Mouse (Mus musculus) stomach, embryonic 16.5 days (tissue): ENCODE results near the gene Alg11. TPM values are rescaled to one million over a fixed set of nuclear protein-coding genes. Genes with fewer than 3 reads are reported as not detected.

Experiments used
- ATAC-seq: fragments of 200-750 bp; cut with Nextera tagmentation; 2 replicates; pipeline ENCODE4 v1.8.0; 2017; ENCODE audit warnings: moderate number of reproducible peaks, moderate TSS enrichment; ENCODE audit not compliant: insufficient read depth, low FRiP score
- H3K27ac ChIP-seq: fragments of 300-500 bp; sonication (generic); 2 replicates; pipeline ENCODE4 v1.5.1; 2014; ENCODE audit warnings: low read length
- H3K27me3 ChIP-seq: fragments of 300-500 bp; sonication (generic); 2 replicates; pipeline ENCODE4 v1.6.1; 2014; ENCODE audit warnings: low read length, control low read depth, mixed read lengths; ENCODE audit not compliant: control insufficient read depth, insufficient read depth
- H3K36me3 ChIP-seq: fragments of 300-500 bp; sonication (generic); 2 replicates; pipeline ENCODE4 v1.6.1; 2014; ENCODE audit warnings: low read length; ENCODE audit not compliant: control insufficient read depth, insufficient read depth
- H3K4me1 ChIP-seq: fragments of 300-500 bp; sonication (generic); 2 replicates; pipeline ENCODE4 v1.6.1; 2014; ENCODE audit warnings: low read length, control low read depth, mixed read lengths; ENCODE audit not compliant: control insufficient read depth, insufficient read depth
- H3K4me2 ChIP-seq: fragments of 300-500 bp; sonication (generic); 2 replicates; pipeline ENCODE4 v1.6.1; 2014; ENCODE audit warnings: low read depth, low read length, mixed read lengths
- H3K4me3 ChIP-seq: fragments of 300-500 bp; sonication (generic); replicated peaks from 2 replicates; pipeline ENCODE4 v1.5.1; 2014; ENCODE audit warnings: mild to moderate bottlenecking, low read length
- H3K9ac ChIP-seq: fragments of 300-500 bp; sonication (generic); 2 replicates; pipeline ENCODE4 v1.6.1; 2014; ENCODE audit warnings: low read length
- H3K9me3 ChIP-seq: fragments of 300-500 bp; sonication (generic); replicated peaks from 2 replicates; pipeline ENCODE4 v1.6.1; 2016; ENCODE audit warnings: low read length, control low read depth; ENCODE audit not compliant: control insufficient read depth
- WGBS: fragments of 180-500 bp; shearing (Covaris S2); extraction: QIAGEN DNeasy Blood & Tissue Kit; methylation state at CpG from one replicate; pipeline ENCODE4 v1.1.7; 2014; 5-methylcytosine and 5-hydroxymethylcytosine counted together
- polyA plus RNA-seq: library from polyadenylated mRNA; unstranded; fragments of >200 nt; fragmentation: Nextera tagmentation; extraction: Ambion mirVana; gene quantifications from 2 replicates; pipeline ENCODE4 v1.2.1, GENCODE M21; 2015

The Alg11 gene
- polyA plus RNA-seq, 1 experiment from 2014 or later: 38.1 TPM

DNA sequence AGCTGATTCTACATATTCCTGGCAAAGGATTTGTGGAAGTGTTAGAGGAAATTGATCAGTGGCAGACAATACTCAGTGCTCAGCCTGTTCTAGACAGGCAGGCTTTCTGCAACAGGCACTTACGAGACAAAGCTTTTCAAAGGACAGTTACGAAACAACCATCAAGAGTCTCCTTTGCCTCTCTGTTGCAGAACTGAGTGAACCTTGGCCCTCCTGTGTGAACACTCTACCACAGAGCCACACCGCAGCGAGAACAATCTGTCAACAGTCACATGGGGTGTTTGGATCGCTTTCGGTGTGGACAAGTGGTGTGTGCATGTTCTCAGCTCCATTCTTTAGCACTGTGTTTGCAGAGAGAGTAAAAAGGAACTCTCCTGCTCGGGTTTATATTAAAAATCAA, 23.5 kb upstream of the Alg11 start:
- 0 out of 2 replicates have a peak, but pooled peaks have one; percentile 41 for ATAC-seq
- H3K36me3 ChIP-seq: no peaks in the 10 kb centered on the region
- H3K27ac ChIP-seq: peak overlapping the region; percentile 14; the same call in 1 of the 2 replicates
- no peaks in the 10 kb centered on the region for H3K9me3 ChIP-seq
- H3K4me1 ChIP-seq: peaks cover 6% of the 10 kb centered on the region; the same call in 1 of the 2 replicates
- peak overlapping the region; percentile 14; the same call in 1 of the 2 replicates for H3K4me3 ChIP-seq
- 43% methylated on average over 7 of the region's 7 CpGs for WGBS
- no peaks in the 10 kb centered on the region for H3K27me3 ChIP-seq
- H3K4me2 ChIP-seq: peak overlapping the region; percentile 29
- no peak overlapping the region for H3K9ac ChIP-seq

DNA sequence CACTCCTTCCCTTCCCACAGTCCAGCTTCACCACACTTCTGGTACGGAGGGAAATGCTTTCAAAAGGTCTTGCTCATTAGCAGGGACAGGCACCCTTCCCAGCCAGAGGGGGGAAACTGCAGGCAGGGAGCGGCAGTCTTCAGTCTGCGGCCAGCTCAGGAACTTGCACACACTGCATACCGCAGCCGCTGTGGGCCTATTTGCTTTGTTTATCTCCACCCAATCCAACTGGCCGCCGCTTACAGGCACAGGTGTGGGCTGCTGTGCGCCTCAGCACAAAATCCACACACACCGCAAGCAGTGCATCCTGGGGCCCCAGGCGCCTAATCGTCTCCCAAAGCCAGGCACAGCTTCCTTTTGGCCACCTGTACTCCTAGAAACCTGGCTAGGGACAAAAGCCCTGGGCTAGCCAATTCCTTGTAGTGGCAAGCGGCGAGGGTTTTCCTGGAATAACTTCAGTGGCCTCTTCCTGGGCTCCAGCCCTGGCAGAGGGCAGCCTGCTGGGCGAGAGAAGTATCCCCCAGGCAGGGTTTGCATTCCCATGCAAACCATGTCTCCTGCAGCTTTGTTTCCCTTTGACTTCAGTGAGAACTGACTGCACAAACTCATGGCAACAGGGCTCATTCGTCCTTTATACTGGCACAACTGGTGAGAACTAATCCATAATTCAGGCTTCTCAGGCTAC, 20.9 kb upstream of the Alg11 start:
- Histone ChIP-seq H3K4me3 (peak overlapping the region; percentile 41), H3K27ac (peak overlapping the region; percentile 89), H3K36me3 (no peaks in the 10 kb centered on the region), H3K9me3 (no peaks in the 10 kb centered on the region), H3K4me1 (peaks cover 11% of the 10 kb centered on the region; the same call in 1 of the 2 replicates), H3K27me3 (no peaks in the 10 kb centered on the region), H3K9ac (peak overlapping the region; percentile 68), H3K4me2 (peak overlapping the region; percentile 29)
- WGBS: 9% methylated on average over 15 of the region's 15 CpGs
- peak; percentile 92 for ATAC-seq

DNA sequence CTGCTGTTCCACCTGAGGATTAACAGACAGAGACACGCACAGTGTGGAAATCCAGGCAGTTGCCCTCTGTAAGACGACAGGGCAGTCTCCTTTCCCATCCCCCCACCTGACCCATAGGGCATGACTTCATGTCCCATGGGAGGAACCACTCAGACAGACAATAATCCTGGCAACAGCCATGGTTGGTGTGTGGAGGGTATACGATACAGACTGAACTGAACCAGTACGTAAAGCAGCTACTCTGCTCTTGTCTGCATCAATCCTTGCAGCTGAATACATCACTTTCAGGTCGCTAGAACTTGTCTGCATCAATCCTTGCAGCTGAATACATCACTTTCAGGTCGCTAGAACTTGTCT, 20.4 kb upstream of the Alg11 start:
- Histone ChIP-seq H3K36me3 (no peaks in the 10 kb centered on the region), H3K4me2 (peak overlapping the region; percentile 29; the same call in 1 of the 2 replicates), H3K4me3 (no peak overlapping the region), H3K9me3 (no peaks in the 10 kb centered on the region), H3K9ac (peak overlapping the region; percentile 68; the same call in 1 of the 2 replicates), H3K4me1 (peaks cover 11% of the 10 kb centered on the region; the same call in 1 of the 2 replicates), H3K27me3 (no peaks in the 10 kb centered on the region), H3K27ac (peak overlapping the region; percentile 89)
- ATAC-seq: no peak
- WGBS: 47% methylated on average over 6 of the region's 6 CpGs

DNA sequence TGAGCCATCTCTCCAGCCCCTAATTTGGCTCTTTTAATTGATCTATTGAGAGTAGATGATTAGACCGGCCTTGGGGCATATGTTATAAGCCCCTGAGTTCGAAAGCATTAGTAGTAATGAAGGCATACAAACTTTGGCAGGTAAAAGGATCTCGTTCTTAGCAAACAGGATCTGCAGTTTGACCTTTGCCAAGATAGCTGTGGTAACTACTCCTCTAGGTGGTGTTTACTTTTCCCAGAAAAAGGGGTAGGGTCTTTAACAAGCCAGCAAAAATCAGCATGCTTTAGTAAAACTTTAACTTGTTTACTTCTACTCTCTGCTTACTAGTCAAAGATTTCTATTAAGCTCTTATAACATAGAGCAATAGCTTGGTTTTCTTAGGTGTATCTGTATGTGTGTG, 18.0 kb upstream of the Alg11 start:
- Histone ChIP-seq H3K4me1 (peaks cover 11% of the 10 kb centered on the region; the same call in 1 of the 2 replicates), H3K4me3 (no peak overlapping the region), H3K27ac (no peak overlapping the region), H3K9me3 (no peaks in the 10 kb centered on the region), H3K9ac (no peak overlapping the region), H3K4me2 (no peak overlapping the region), H3K36me3 (no peaks in the 10 kb centered on the region), H3K27me3 (no peaks in the 10 kb centered on the region)
- ATAC-seq: no peak
- WGBS: 59% methylated on average over 3 of the region's 3 CpGs

DNA sequence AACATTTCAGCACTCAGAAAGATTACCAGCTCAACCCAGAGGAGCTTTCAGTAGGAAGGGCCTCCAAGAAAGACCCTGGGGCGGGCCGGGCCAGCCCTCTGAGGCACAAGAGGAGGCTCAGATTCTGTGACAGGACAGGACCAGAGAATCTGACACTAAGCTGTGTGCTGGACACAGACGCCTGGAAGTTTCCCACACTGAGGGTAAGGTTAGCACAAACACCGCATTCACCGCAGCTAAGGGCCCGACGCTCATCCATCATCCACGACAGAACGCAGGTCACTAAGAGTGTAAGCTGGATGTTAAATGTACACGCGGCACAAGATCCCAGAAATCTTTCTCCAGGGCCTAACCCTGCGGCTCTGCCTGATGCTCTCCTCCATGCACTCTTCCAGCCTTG, 16.8 kb upstream of the Alg11 start:
- H3K9ac ChIP-seq: no peak overlapping the region
- no peak overlapping the region for H3K4me2 ChIP-seq
- no peaks in the 10 kb centered on the region for H3K27me3 ChIP-seq
- 12% methylated on average over 12 of the region's 12 CpGs for WGBS
- ATAC-seq: no peak
- H3K4me1 ChIP-seq: peaks cover 11% of the 10 kb centered on the region; the same call in 1 of the 2 replicates
- no peaks in the 10 kb centered on the region for H3K9me3 ChIP-seq
- no peaks in the 10 kb centered on the region for H3K36me3 ChIP-seq
- no peak overlapping the region for H3K4me3 ChIP-seq
- H3K27ac ChIP-seq: 0 out of 2 replicates have a peak overlapping the region, but pooled peaks have one; percentile 34

DNA sequence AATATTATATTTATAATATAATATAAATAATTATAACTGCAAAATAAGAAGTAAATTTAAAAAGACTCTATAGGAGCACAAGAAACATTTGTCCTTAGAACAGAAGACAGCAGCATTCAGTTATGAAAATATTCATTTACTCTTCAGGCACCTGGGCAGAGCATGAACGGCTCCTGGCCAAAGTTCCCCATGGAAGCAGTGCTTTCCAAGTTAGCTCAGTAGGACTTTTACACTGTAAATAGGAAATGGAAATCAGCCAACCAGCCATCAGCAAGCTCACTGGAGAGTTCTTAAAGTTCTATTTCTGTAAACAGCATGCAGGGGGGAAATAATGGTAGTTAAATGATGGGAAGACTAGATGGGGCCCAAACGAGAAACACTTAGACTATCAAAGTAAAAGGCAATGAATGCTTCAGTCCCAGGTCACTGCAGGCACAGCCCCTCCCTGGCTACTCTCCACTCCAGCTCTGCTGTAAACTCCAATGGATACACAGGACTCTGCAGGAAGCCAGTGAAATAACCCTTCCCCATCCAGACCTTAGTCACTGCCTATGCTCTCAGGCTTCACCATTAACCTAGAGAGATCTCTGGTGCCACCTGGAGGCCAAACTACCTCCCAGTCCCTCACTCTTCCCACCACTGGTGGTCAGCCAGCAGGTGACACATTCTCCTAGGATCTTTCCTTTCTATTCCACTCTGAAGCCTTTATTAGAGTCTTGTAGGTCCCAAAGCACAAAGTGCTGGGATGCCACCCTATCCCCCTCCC, 12.6 kb upstream of the Alg11 start:
- Histone ChIP-seq H3K4me1 (0 out of 2 replicates have a peak, but pooled peaks cover 5% of the 10 kb centered on the region), H3K9me3 (no peaks in the 10 kb centered on the region), H3K27ac (no peak overlapping the region), H3K4me3 (no peak overlapping the region), H3K9ac (no peak overlapping the region), H3K27me3 (no peaks in the 10 kb centered on the region), H3K4me2 (no peak overlapping the region), H3K36me3 (no peaks in the 10 kb centered on the region)
- ATAC-seq: peak; percentile 89
- 51% methylated on average over 2 of the region's 2 CpGs for WGBS

DNA sequence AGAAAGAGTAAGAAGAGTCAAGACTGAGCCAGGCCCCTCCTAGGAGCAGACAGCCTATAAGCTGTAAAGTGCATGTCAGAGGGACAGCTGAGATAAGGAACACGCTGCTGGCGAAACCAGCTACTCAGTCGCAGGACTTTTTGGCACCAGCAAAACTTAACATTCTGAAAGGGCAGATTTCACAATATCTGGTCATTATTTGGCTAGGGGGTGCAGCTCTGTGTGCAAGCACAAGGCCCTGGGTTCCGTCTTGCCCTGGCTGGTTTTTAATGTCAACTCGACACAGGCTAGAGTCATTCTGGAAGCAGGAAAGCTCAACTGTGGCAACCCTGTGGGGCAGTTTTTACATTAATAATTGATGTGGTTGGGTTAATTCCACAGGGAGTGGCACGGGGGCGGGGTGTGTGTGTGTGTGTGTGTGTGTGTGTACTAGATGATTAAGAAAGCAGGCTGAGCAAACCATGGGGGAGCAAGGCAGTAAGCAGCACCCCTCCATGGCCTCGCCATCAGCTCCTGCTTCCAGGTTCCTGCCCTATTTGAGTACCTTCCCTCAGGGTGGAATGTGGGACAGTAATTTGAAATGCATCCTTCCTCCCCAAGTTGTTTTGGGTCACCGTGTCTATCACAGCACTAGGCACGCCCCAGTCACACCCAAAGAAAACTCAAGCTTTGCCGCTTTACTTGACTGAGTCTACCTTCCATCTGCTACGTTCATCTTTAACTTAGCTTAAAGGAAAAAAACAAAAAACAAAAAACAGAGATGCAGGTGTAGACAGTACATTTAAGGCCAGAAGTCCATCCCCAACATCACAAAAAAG, 5.6 kb upstream of the Alg11 start:
- H3K9me3 ChIP-seq: no peaks in the 10 kb centered on the region
- no peak overlapping the region for H3K9ac ChIP-seq
- peak overlapping the region; percentile 42; the same call in 1 of the 2 replicates for H3K27ac ChIP-seq
- H3K4me1 ChIP-seq: peaks cover 3% of the 10 kb centered on the region; the same call in 1 of the 2 replicates
- WGBS: 63% methylated on average over 12 of the region's 12 CpGs
- H3K4me2 ChIP-seq: no peak overlapping the region; the same call in 1 of the 2 replicates
- peak; percentile 64 for ATAC-seq
- H3K36me3 ChIP-seq: no peaks in the 10 kb centered on the region
- H3K4me3 ChIP-seq: no peak overlapping the region
- H3K27me3 ChIP-seq: peaks cover 5% of the 10 kb centered on the region; the same call in 1 of the 2 replicates

DNA sequence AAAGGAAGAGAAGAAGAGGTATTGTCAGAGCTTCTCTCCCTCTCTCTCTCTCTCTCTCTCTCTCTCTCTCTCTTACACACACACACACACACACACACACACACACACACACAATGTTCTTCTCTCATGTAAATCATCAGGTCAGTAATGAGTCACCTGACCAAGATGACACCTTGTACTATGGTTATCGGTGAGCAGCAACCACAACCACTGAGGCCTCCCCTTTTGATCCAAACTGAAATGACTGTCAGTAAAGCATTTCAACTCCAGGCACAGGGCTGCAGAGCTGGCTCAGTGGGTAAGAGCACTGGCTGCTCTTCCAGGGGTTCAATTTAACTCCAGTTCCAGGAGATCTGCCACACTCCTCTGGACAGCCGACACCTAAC, 5.0 kb upstream of the Alg11 start:
- Histone ChIP-seq H3K9ac (no peak overlapping the region), H3K27ac (no peak overlapping the region), H3K9me3 (no peaks in the 10 kb centered on the region), H3K4me1 (peaks cover 3% of the 10 kb centered on the region; the same call in 1 of the 2 replicates), H3K4me3 (no peak overlapping the region), H3K4me2 (no peak overlapping the region), H3K36me3 (no peaks in the 10 kb centered on the region), H3K27me3 (peaks cover 5% of the 10 kb centered on the region; the same call in 1 of the 2 replicates)
- 85% methylated on average over 2 of the region's 2 CpGs for WGBS
- ATAC-seq: no peak
